Mouse (Mus musculus) midbrain, embryonic 16.5 days (tissue): ENCODE measurements around the gene L1td1. TPM values are rescaled to one million over a fixed set of nuclear protein-coding genes. Genes with fewer than 3 reads are reported as not detected.

ENCODE experiments used
- ATAC-seq: fragments of 200-750 bp; cut with Nextera tagmentation; 2 replicates; pipeline ENCODE4 v1.8.0; 2017; ENCODE audit warnings: moderate TSS enrichment
- H3K27ac ChIP-seq: fragments of 300-500 bp; sonication (generic); 2 replicates; pipeline ENCODE4 v1.5.1; 2014; ENCODE audit warnings: mild to moderate bottlenecking, low read length, mixed read lengths
- H3K27me3 ChIP-seq: fragments of 300-500 bp; sonication (generic); 2 replicates; pipeline ENCODE4 v1.6.1; 2014; ENCODE audit warnings: low read depth, low read length, mixed read lengths; ENCODE audit not compliant: control insufficient read depth, insufficient read depth
- H3K36me3 ChIP-seq: fragments of 300-500 bp; sonication (generic); 2 replicates; pipeline ENCODE4 v1.6.1; 2014; ENCODE audit warnings: mild to moderate bottlenecking, low read length, moderate library complexity, mixed read lengths; ENCODE audit not compliant: control insufficient read depth, insufficient read depth
- H3K4me1 ChIP-seq: fragments of 300-500 bp; sonication (generic); 2 replicates; pipeline ENCODE4 v1.6.1; 2014; ENCODE audit warnings: mild to moderate bottlenecking, low read length, mixed read lengths; ENCODE audit not compliant: control insufficient read depth, insufficient read depth
- H3K4me2 ChIP-seq: fragments of 300-500 bp; sonication (generic); 2 replicates; pipeline ENCODE4 v1.6.1; 2014; ENCODE audit warnings: mild to moderate bottlenecking, low read length, mixed read lengths
- H3K4me3 ChIP-seq: fragments of 300-500 bp; sonication (generic); 2 replicates; pipeline ENCODE4 v1.5.1; 2014; ENCODE audit warnings: low read depth, mild to moderate bottlenecking, low read length, moderate library complexity, mixed read lengths
- H3K9ac ChIP-seq: fragments of 300-500 bp; sonication (generic); 2 replicates; pipeline ENCODE4 v1.6.1; 2014; ENCODE audit warnings: low read depth, low read length, mixed read lengths
- H3K9me3 ChIP-seq: fragments of 300-500 bp; sonication (generic); replicated peaks from 2 replicates; pipeline ENCODE4 v1.6.1; 2014; ENCODE audit warnings: mild to moderate bottlenecking, low read length, mixed read lengths; ENCODE audit not compliant: control insufficient read depth, poor library complexity, severe bottlenecking
- WGBS: fragments of 180-500 bp; shearing (Covaris S2); extraction: QIAGEN DNeasy Blood & Tissue Kit; methylation state at CpG from one replicate; pipeline ENCODE4 v1.1.7; 2014; 5-methylcytosine and 5-hydroxymethylcytosine counted together
- polyA plus RNA-seq: library from polyadenylated mRNA; unstranded; fragments of >200 nt; fragmentation: Nextera tagmentation; extraction: Ambion mirVana; gene quantifications from 2 replicates; pipeline ENCODE4 v1.2.1, GENCODE M21; 2015

The L1td1 gene
- polyA plus RNA-seq, 1 experiment from 2014 or later = not detected

DNA sequence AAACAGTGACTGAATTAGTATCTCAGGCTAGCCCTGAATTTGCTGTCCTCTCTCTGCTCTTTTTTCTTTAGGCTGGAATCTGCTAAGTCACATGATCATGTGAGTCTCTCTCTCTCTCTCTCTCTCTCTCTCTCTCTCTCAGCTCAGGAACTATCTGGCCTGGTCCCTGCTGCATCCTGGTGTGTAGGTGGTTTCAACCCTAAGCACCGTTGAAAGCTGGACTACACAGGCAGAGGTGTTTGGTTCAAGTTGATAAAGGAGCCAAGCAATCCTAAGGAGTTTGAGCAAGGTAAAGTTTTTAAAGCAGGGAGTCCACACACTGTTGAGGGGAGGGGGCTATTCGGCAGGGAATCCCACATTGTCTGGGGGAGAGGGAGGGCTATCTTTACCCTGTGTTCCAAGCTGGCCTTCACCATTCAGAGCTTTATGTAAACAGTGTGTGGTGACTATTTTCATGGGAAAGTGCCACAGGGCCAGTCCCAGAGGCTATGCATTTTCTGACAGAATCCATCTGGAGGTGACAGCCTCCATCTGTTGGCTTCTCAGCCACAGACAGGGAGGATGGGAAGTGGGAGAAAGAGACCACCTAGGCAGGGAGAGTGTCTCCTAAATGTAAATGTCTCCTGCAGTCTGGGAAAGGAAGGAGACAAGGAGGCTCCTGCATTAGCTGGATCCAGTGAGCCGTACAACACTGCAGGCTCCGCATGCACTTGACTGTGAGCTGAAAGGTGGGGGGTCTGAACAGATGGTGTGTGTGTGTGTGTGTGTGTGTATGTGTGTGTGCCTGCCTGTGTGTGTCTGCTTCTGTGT lies 31.7 kb downstream of the L1td1 start:
- 53% methylated on average over 4 of the region's 4 CpGs for WGBS
- peak; percentile 49 for ATAC-seq
- H3K36me3 ChIP-seq = no peaks in the 10 kb centered on the region

DNA sequence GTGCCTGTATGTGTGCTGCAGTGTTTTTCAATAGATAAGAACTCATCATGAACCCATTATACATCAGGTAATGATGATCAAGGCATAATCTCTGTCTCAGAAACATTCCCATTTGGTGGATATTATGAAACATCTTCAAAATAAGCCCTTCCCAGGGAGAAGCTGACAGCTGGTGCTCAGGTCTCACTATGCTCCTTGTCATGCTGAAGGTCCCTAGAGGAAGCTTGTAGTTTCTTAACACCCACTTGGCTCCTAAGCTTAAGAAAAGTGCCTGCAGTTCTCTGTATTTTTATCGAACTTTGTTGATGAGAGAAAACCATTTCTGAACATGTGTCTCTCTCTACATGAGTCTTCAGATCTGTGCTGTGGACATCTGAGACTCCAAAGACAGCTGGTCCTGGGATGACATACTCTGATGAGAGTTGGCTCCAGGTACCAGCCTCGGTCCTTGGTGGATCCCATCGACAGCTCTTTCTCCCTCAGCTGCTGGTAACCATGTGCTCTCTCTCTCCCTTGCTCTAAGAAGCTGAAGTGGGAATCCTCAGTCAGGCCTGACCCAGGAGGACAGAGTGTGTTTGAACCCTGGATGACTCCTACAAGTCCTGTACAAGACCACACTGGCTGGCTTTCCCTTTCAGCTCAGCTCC lies 32.5 kb downstream of the L1td1 start:
- ATAC-seq = no peak
- H3K4me2 ChIP-seq = no peak overlapping the region
- 83% methylated on average over 3 of the region's 3 CpGs for WGBS
- H3K9ac ChIP-seq = no peak overlapping the region
- no peak overlapping the region for H3K27ac ChIP-seq
- H3K4me3 ChIP-seq = no peak overlapping the region
- peaks cover 6% of the 10 kb centered on the region; the same call in 1 of the 2 replicates for H3K4me1 ChIP-seq
- no peaks in the 10 kb centered on the region for H3K36me3 ChIP-seq
- H3K9me3 ChIP-seq = no peaks in the 10 kb centered on the region
- H3K27me3 ChIP-seq = no peaks in the 10 kb centered on the region

More for the DNA sequence above, 31.7 kb downstream of the L1td1 start:
- Histone ChIP-seq H3K27me3 (no peaks in the 10 kb centered on the region), H3K27ac (no peak overlapping the region), H3K4me1 (peaks cover 6% of the 10 kb centered on the region; the same call in 1 of the 2 replicates), H3K9ac (no peak overlapping the region), H3K4me2 (no peak overlapping the region), H3K9me3 (no peaks in the 10 kb centered on the region), H3K4me3 (no peak overlapping the region)

GRCm38 (mm10) chr4:98767134-98768133 lies 40.9 kb downstream of the L1td1 start:
- no peak overlapping the region for H3K4me3 ChIP-seq
- no peaks in the 10 kb centered on the region for H3K4me1 ChIP-seq
- no peak overlapping the region for H3K27ac ChIP-seq
- no peak overlapping the region for H3K9ac ChIP-seq
- H3K36me3 ChIP-seq = no peaks in the 10 kb centered on the region
- H3K4me2 ChIP-seq = no peak overlapping the region
- H3K9me3 ChIP-seq = no peaks in the 10 kb centered on the region
- 86% methylated on average over 14 of the region's 14 CpGs for WGBS
- ATAC-seq = no peak
- no peaks in the 10 kb centered on the region for H3K27me3 ChIP-seq

DNA sequence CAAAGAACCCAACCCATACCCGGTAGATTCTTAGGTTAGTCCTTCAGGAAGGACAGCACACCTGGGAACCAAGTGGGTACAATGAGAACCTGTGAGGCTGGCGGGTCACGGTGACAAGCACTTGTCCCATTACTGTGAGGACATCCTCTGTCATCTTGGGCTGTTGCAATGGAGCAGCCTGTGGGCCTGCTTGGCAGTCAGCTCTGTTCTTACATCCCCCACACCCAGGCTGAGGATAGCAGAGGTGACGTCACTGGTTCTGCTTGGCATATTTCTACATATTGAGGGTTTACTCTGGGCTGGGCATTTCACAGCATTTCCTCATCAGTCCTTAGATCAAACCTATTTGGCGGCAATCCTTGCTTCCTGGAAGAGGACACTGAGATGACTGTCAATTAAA lies 47.3 kb downstream of the L1td1 start:
- WGBS = 89% methylated on average over 5 of the region's 5 CpGs
- Histone ChIP-seq H3K9ac (no peak overlapping the region), H3K27ac (no peak overlapping the region)

DNA sequence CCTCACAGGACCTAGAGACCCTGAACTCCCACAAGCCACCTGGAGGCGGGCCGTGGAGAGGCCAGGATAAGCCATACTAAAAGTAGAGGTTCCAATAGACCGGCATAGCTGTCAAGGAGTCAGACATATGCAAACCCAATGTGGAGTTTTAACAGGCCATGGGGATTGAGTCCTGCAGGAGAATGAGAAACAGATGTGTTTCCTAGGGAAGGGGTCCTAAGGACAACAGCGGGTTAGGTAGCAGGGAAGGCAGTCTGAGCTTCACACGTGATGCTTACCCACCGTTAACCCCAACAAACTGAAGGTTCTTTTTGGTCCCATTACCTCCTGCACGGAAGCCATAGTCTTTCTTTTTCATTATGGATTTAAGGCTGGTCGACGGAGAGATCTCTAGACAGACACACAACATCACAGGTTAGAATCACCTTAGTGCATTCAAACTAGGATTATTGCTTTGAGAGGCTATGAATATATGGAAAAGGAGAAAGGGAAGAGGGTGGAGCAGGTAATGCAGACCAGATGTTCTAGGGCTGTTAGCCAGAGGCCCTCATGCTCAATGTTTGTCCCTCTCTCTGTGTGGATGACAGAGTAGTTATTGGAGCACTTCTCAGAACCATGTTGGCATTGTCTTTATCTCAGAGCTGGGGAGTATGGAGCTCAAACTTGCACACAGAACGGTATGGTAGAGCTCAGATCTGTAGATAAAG lies 50.3 kb downstream of the L1td1 start:
- Histone ChIP-seq H3K4me2 (no peak overlapping the region), H3K27me3 (no peaks in the 10 kb centered on the region), H3K4me3 (no peak overlapping the region), H3K9me3 (no peaks in the 10 kb centered on the region), H3K4me1 (peaks cover 2% of the 10 kb centered on the region; the same call in 1 of the 2 replicates), H3K9ac (no peak overlapping the region), H3K27ac (no peak overlapping the region), H3K36me3 (no peaks in the 10 kb centered on the region)
- 90% methylated on average over 10 of the region's 10 CpGs for WGBS
- no peak for ATAC-seq

More for the DNA sequence above, 47.3 kb downstream of the L1td1 start:
- no peaks in the 10 kb centered on the region for H3K36me3 ChIP-seq
- peaks cover 2% of the 10 kb centered on the region; the same call in 1 of the 2 replicates for H3K4me1 ChIP-seq
- H3K4me2 ChIP-seq = no peak overlapping the region
- H3K27me3 ChIP-seq = no peaks in the 10 kb centered on the region
- ATAC-seq = no peak
- H3K4me3 ChIP-seq = no peak overlapping the region
- no peaks in the 10 kb centered on the region for H3K9me3 ChIP-seq

DNA sequence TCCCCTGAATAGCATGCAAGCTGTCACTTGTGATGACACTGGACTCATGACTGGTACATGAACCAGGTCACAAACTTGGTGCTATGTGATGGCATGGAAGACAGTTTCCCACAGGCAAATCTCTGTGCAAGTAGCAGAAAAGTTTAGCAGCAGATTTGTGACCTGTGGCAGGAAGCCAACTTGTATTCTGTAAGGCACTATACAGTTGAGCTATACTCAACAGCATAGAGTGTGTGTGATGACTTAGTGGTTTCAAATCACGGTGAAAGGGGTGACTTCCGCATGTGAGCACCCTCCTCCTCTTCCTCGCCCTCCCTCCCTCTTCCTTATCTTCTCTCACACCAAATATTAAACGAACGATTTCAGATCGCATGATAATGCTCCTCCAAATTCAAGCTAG lies 50.9 kb downstream of the L1td1 start:
- H3K4me3 ChIP-seq = no peak overlapping the region
- H3K4me1 ChIP-seq = peaks cover 2% of the 10 kb centered on the region; the same call in 1 of the 2 replicates
- H3K9ac ChIP-seq = no peak overlapping the region
- no peaks in the 10 kb centered on the region for H3K9me3 ChIP-seq
- H3K36me3 ChIP-seq = no peaks in the 10 kb centered on the region
- no peak for ATAC-seq
- no peak overlapping the region for H3K4me2 ChIP-seq
- no peak overlapping the region for H3K27ac ChIP-seq
- 91% methylated on average over 6 of the region's 6 CpGs for WGBS
- H3K27me3 ChIP-seq = no peaks in the 10 kb centered on the region

- peak; percentile 49; the same call in 1 of the 2 replicates for ATAC-seq
- no peaks in the 10 kb centered on the region for H3K9me3 ChIP-seq
- H3K36me3 ChIP-seq = no peaks in the 10 kb centered on the region
- no peak overlapping the region for H3K27ac ChIP-seq
- peak overlapping the region; percentile 32 for H3K4me2 ChIP-seq
- peaks cover 2% of the 10 kb centered on the region; the same call in 1 of the 2 replicates for H3K4me1 ChIP-seq
- H3K27me3 ChIP-seq = no peaks in the 10 kb centered on the region
- H3K9ac ChIP-seq = peak overlapping the region; percentile 2; the same call in 1 of the 2 replicates
- WGBS = 17% methylated on average over 16 of the region's 16 CpGs
- H3K4me3 ChIP-seq = peak overlapping the region; percentile 15; the same call in 1 of the 2 replicates
Observed at GRCm38 (mm10) chr4:98778219-98778618, 51.7 kb downstream of the L1td1 start.

- Histone ChIP-seq H3K9me3 (no peaks in the 10 kb centered on the region), H3K9ac (no peak overlapping the region), H3K27ac (no peak overlapping the region), H3K4me3 (no peak overlapping the region), H3K36me3 (no peaks in the 10 kb centered on the region), H3K4me2 (no peak overlapping the region), H3K27me3 (no peaks in the 10 kb centered on the region), H3K4me1 (no peaks in the 10 kb centered on the region; the same call in 1 of the 2 replicates)
- no peak for ATAC-seq
- 38% methylated on average over 8 of the region's 8 CpGs for WGBS
Observed at GRCm38 (mm10) chr4:98785851-98786250, 59.3 kb downstream of the L1td1 start.
